Mouse (Mus musculus): ENCODE results near the gene Rapsn. TPM values are rescaled to one million over a fixed set of nuclear protein-coding genes. Genes with fewer than 3 reads are reported as not detected.
"Not testable (repeated sequence)": the region's sequence is repeated elsewhere in the genome, so short reads cannot be mapped to it uniquely, and the experiment has no call there.

The Rapsn gene
- total and polyA plus RNA-seq, 3 experiments: 0.15 TPM; not detected in 2

- Histone ChIP-seq H3K9ac (ENCODE audit: insufficient read depth, low read depth) (no peak overlapping the region), H3K27ac (ENCODE audit: insufficient read depth, low read depth) (no peak overlapping the region), H3K4me1 (ENCODE audit: control insufficient read depth in 1 of 2, insufficient read depth in 2 of 2) (peaks cover 2 to 10% of the 10 kb centered on the region in 2 experiments; a peak in 2 of 4 replicates), H3K27me3 (replicated peaks) (no peaks in the 10 kb centered on the region), H3K4me2 (ENCODE audit: insufficient read depth, low read depth, poor library complexity, severe bottlenecking) (no peak overlapping the region), H3K36me3 (replicated peaks in 1 of 2; ENCODE audit: control insufficient read depth in 1 of 2, insufficient read depth in 1 of 2, low read length in 1 of 2) (peaks cover 22 to 67% of the 10 kb centered on the region in 2 experiments), H3K4me3 (replicated peaks in 1 of 3; ENCODE audit: low read depth in 2 of 3, low read length in 2 of 3, poor library complexity in 1 of 3) (no peak overlapping the region), H3K79me2 (replicated peaks; ENCODE audit: control insufficient read depth, extremely low read depth, insufficient read depth, poor library complexity, severe bottlenecking) (no peaks in the 10 kb centered on the region), H3K9me3 (replicated peaks; ENCODE audit: low read length) (no peaks in the 10 kb centered on the region)
- in situ Hi-C loops (cut with MboI; ENCODE audit: low pct_ligation_motif_present, low pct_unique_long_range_greater_than_20kb, low sequenced_read_pairs): no loop called here
- dilution Hi-C loops (cut with MboI; ENCODE audit: extremely low pct_ligation_motif_present, extremely low pct_unique_long_range_greater_than_20kb, low sequenced_read_pairs): no loop called here
- no peak for TF ChIP-seq GABPA (IDR thresholded peaks at IDR 0.05; ENCODE audit: insufficient replicate concordance, low read depth, low read length)
- DNase-seq (ENCODE audit: extremely low read depth): no peak
These were observed 15.5 kb upstream of the Rapsn start for GRCm38 (mm10) chr2:91019911-91020310.

- H3K4me2 ChIP-seq (ENCODE audit: insufficient read depth, low read depth, poor library complexity, severe bottlenecking); H3K27ac ChIP-seq (ENCODE audit: insufficient read depth, low read depth); H3K4me3 ChIP-seq (replicated peaks in 1 of 3; ENCODE audit: low read depth in 2 of 3, low read length in 2 of 3, poor library complexity in 1 of 3); H3K27me3 ChIP-seq (replicated peaks); DNase-seq (ENCODE audit: extremely low read depth); H3K9ac ChIP-seq (ENCODE audit: insufficient read depth, low read depth); in situ Hi-C loops (cut with MboI; ENCODE audit: low pct_ligation_motif_present, low pct_unique_long_range_greater_than_20kb, low sequenced_read_pairs); dilution Hi-C loops (cut with MboI; ENCODE audit: extremely low pct_ligation_motif_present, extremely low pct_unique_long_range_greater_than_20kb, low sequenced_read_pairs); H3K9me3 ChIP-seq (replicated peaks; ENCODE audit: low read length); H3K79me2 ChIP-seq (replicated peaks; ENCODE audit: control insufficient read depth, extremely low read depth, insufficient read depth, poor library complexity, severe bottlenecking): not testable (repeated sequence)
- H3K4me1 ChIP-seq (ENCODE audit: control insufficient read depth in 1 of 2, insufficient read depth in 2 of 2): peaks cover 2 to 16% of the 10 kb centered on the region in 2 experiments; a peak in 2 of 4 replicates
- H3K36me3 ChIP-seq (replicated peaks in 1 of 2; ENCODE audit: control insufficient read depth in 1 of 2, insufficient read depth in 1 of 2, low read length in 1 of 2): peaks cover 13 to 47% of the 10 kb centered on the region in 2 experiments
These were observed 13.2 kb upstream of the Rapsn start for GRCm38 (mm10) chr2:91022266-91022665.

GRCm38 (mm10) chr2:91023131-91023530, 12.3 kb upstream of the Rapsn start:
- no peaks in the 10 kb centered on the region for H3K27me3 ChIP-seq (replicated peaks)
- no peak overlapping the region for H3K27ac ChIP-seq (ENCODE audit: insufficient read depth, low read depth)
- peaks cover 2 to 18% of the 10 kb centered on the region in 2 experiments; a peak in 2 of 4 replicates for H3K4me1 ChIP-seq (ENCODE audit: control insufficient read depth in 1 of 2, insufficient read depth in 2 of 2)
- no peak for DNase-seq (ENCODE audit: extremely low read depth)
- no peaks in the 10 kb centered on the region for H3K9me3 ChIP-seq (replicated peaks; ENCODE audit: low read length)
- peaks cover 8 to 39% of the 10 kb centered on the region in 2 experiments for H3K36me3 ChIP-seq (replicated peaks in 1 of 2; ENCODE audit: control insufficient read depth in 1 of 2, insufficient read depth in 1 of 2, low read length in 1 of 2)
- no peaks in the 10 kb centered on the region for H3K79me2 ChIP-seq (replicated peaks; ENCODE audit: control insufficient read depth, extremely low read depth, insufficient read depth, poor library complexity, severe bottlenecking)
- dilution Hi-C loops (cut with MboI; ENCODE audit: extremely low pct_ligation_motif_present, extremely low pct_unique_long_range_greater_than_20kb, low sequenced_read_pairs) (no loop called here), in situ Hi-C loops (cut with MboI; ENCODE audit: low pct_ligation_motif_present, low pct_unique_long_range_greater_than_20kb, low sequenced_read_pairs) (no loop called here)
- no peak for TF ChIP-seq POLR2A (IDR thresholded peaks at IDR 0.05; ENCODE audit: low read depth, low read length)
- TF ChIP-seq MAZ (IDR thresholded peaks at IDR 0.05; ENCODE audit: low read depth, low read length): no peak
- no peak for TF ChIP-seq MXI1 (IDR thresholded peaks at IDR 0.05; ENCODE audit: low read depth, low read length)
- TF ChIP-seq PAX5 (IDR thresholded peaks at IDR 0.05; ENCODE audit: low read length): no peak
- TF ChIP-seq JUN (IDR thresholded peaks at IDR 0.05; ENCODE audit: insufficient read depth, low read depth, low read length): no peak
- no peak for TF ChIP-seq TBP (conservative IDR thresholded peaks at IDR 0.05; ENCODE audit: low read depth, low read length)
- no peak for TF ChIP-seq POLR2AphosphoS2 (IDR thresholded peaks at IDR 0.05; ENCODE audit: low read depth, low read length)
- no peak for TF ChIP-seq RCOR1 (conservative IDR thresholded peaks at IDR 0.05; ENCODE audit: low read depth, low read length)
- TF ChIP-seq NELFE (IDR thresholded peaks at IDR 0.05; ENCODE audit: low read depth, low read length): no peak
- no peak for TF ChIP-seq IRF4 (IDR thresholded peaks at IDR 0.05; ENCODE audit: low read depth, low read length)
- TF ChIP-seq CTCF (conservative IDR thresholded peaks at IDR 0.05 in 1 of 2, IDR thresholded peaks at IDR 0.05 in 1 of 2; ENCODE audit: low read depth in 2 of 2, low read length in 2 of 2): no peak
- no peak for TF ChIP-seq CHD2 (IDR thresholded peaks at IDR 0.05; ENCODE audit: low read length)
- TF ChIP-seq ZMIZ1 (IDR thresholded peaks at IDR 0.05; ENCODE audit: low read depth, low read length): no peak
- TF ChIP-seq USF1 (IDR thresholded peaks at IDR 0.05; ENCODE audit: low read depth, low read length): no peak
- no peak for TF ChIP-seq CHD1 (IDR thresholded peaks at IDR 0.05; ENCODE audit: low read depth, low read length)
- TF ChIP-seq ZNF384 (IDR thresholded peaks at IDR 0.05; ENCODE audit: low read depth, low read length): no peak
- TF ChIP-seq ELF1 (IDR thresholded peaks at IDR 0.05; ENCODE audit: low read depth, low read length): no peak
- TF ChIP-seq ZKSCAN1 (IDR thresholded peaks at IDR 0.05; ENCODE audit: borderline replicate concordance, low read depth, low read length): no peak
- TF ChIP-seq NRF1 (IDR thresholded peaks at IDR 0.05; ENCODE audit: low read depth, low read length): no peak
- H3K4me3 ChIP-seq (replicated peaks in 1 of 3; ENCODE audit: low read depth in 2 of 3, low read length in 2 of 3, poor library complexity in 1 of 3): no peak overlapping the region
- H3K9ac ChIP-seq (ENCODE audit: insufficient read depth, low read depth): no peak overlapping the region
- H3K4me2 ChIP-seq (ENCODE audit: insufficient read depth, low read depth, poor library complexity, severe bottlenecking): no peak overlapping the region

Data from CH12.LX (cell line).